Mouse (Mus musculus): ENCODE data around the gene Gm853.
A peak's percentile ranks its signal among the peaks of the same experiment; 100 is the strongest.

Gm853 gene

GRCm38 (mm10) chr4:130215392-130215791, 6.8 kb downstream of the Gm853 start:
- no peak for DNase-seq (ENCODE audit: low read depth in 2 of 2, low spot score in 2 of 2)

- no peak for DNase-seq (ENCODE audit: low read depth in 2 of 2, low spot score in 2 of 2)
Measured at GRCm38 (mm10) chr4:130213857-130214256, 8.3 kb downstream of the Gm853 start.

GRCm38 (mm10) chr4:130213197-130213596, 9.0 kb downstream of the Gm853 start:
- no peak for DNase-seq (ENCODE audit: low read depth in 2 of 2, low spot score in 2 of 2)

- no peak for DNase-seq (ENCODE audit: low read depth in 2 of 2, low spot score in 2 of 2)
Measured at GRCm38 (mm10) chr4:130212421-130212820, 9.8 kb downstream of the Gm853 start.

GRCm38 (mm10) chr4:130211870-130212269, 10.3 kb downstream of the Gm853 start:
- no peak for DNase-seq (ENCODE audit: low read depth in 2 of 2, low spot score in 2 of 2)

GRCm38 (mm10) chr4:130198694-130199670, 23.2 kb downstream of the Gm853 start:
- DNase-seq (ENCODE audit: low read depth in 2 of 2, low spot score in 2 of 2), result peak; percentile 42 to 66

- DNase-seq (ENCODE audit: low read depth in 2 of 2, low spot score in 2 of 2), result no peak
Measured at GRCm38 (mm10) chr4:130196542-130196941, 25.7 kb downstream of the Gm853 start.

- no peak for DNase-seq (ENCODE audit: low read depth in 2 of 2, low spot score in 2 of 2)
Measured at GRCm38 (mm10) chr4:130195924-130196323, 26.3 kb downstream of the Gm853 start.

- no peak for DNase-seq (ENCODE audit: low read depth in 2 of 2, low spot score in 2 of 2)
Measured at GRCm38 (mm10) chr4:130192266-130192665, 29.9 kb downstream of the Gm853 start.

GRCm38 (mm10) chr4:130189606-130190005, 32.6 kb downstream of the Gm853 start:
- DNase-seq (ENCODE audit: low read depth in 2 of 2, low spot score in 2 of 2), result no peak

- DNase-seq (ENCODE audit: low read depth in 2 of 2, low spot score in 2 of 2), result peak; percentile 41 to 51
Measured at GRCm38 (mm10) chr4:130188806-130189297, 33.3 kb downstream of the Gm853 start.

- DNase-seq (ENCODE audit: low read depth in 2 of 2, low spot score in 2 of 2), result no peak
Measured at GRCm38 (mm10) chr4:130186891-130187290, 35.3 kb downstream of the Gm853 start.

GRCm38 (mm10) chr4:130186450-130186849, 35.8 kb downstream of the Gm853 start:
- no peak for DNase-seq (ENCODE audit: low read depth in 2 of 2, low spot score in 2 of 2)

GRCm38 (mm10) chr4:130183879-130184278, 38.3 kb downstream of the Gm853 start:
- no peak for DNase-seq (ENCODE audit: low read depth in 2 of 2, low spot score in 2 of 2)

GRCm38 (mm10) chr4:130183023-130183422, 39.2 kb downstream of the Gm853 start:
- DNase-seq (ENCODE audit: low read depth in 2 of 2, low spot score in 2 of 2), result no peak

- no peak for DNase-seq (ENCODE audit: low read depth in 2 of 2, low spot score in 2 of 2)
Measured at GRCm38 (mm10) chr4:130181886-130182285, 40.3 kb downstream of the Gm853 start.

GRCm38 (mm10) chr4:130180909-130181602, 41.1 kb downstream of the Gm853 start:
- no peak for DNase-seq (ENCODE audit: low read depth in 2 of 2, low spot score in 2 of 2)

- no peak for DNase-seq (ENCODE audit: low read depth in 2 of 2, low spot score in 2 of 2)
Measured at GRCm38 (mm10) chr4:130179876-130180275, 42.3 kb downstream of the Gm853 start.

- no peak for DNase-seq (ENCODE audit: low read depth in 2 of 2, low spot score in 2 of 2)
Measured at GRCm38 (mm10) chr4:130177536-130177935, 44.7 kb downstream of the Gm853 start.

GRCm38 (mm10) chr4:130177087-130177486, 45.1 kb downstream of the Gm853 start:
- DNase-seq (ENCODE audit: low read depth in 2 of 2, low spot score in 2 of 2), result no peak

GRCm38 (mm10) chr4:130176156-130176720, 46.0 kb downstream of the Gm853 start:
- DNase-seq (ENCODE audit: low read depth in 2 of 2, low spot score in 2 of 2), result no peak
